Mouse (Mus musculus) gastrocnemius, adult 2 months (tissue): ENCODE measurements at regions not wholly inside any gene's neighbourhood (a gene's known extent, or its start where the extent isn't known, plus 50 kb on each side); places are given as distances from the start of the nearest gene placed in this dataset.
A peak's percentile ranks its signal among the peaks of the same experiment; 100 is the strongest.

Experiments used
- DNase-seq: peaks from one replicate; pipeline ENCODE4 v3.0.0; 2022
- H3K27ac ChIP-seq: fragments of 200-600 bp; 2 replicates; pipeline ENCODE4 v1.8.1; 2022; ENCODE audit warnings: mild to moderate bottlenecking
- H3K4me3 ChIP-seq: fragments of 200-600 bp; 2 replicates; pipeline ENCODE4 v1.8.1; 2022; ENCODE audit warnings: mild to moderate bottlenecking, moderate library complexity
- CTCF ChIP-seq: fragments of 200-600 bp; IDR thresholded peaks from 2 replicates; pipeline ENCODE4 v1.8.1; 2022; ENCODE audit warnings: antibody characterized with exemption, mild to moderate bottlenecking, moderate library complexity
- intact Hi-C: fragments of 180-260 bp; cut with DNase I; formaldehyde crosslinking; loops from one replicate; pipeline ENCODE4 v1.15.1; 2025

DNA sequence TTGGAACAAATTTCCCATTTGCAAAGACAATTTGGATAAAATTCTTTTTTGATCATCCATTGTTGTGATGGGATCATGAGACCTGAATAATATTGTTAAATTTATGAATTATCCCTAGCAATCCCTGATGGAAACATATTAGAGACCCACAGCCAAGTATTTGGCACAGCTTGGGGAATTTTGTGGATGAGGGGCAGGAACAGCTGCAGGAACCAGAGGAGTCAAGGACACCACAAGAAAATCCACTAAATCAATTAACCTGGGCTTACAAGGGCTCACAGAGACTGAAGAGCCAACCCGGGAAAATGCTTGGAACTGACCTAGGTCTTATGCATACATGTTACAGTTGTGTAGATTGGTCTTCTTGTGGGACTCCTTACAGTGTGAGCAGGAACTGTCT lies 311.6 kb upstream of the Robo2 start:
- no peak for TF ChIP-seq CTCF
- no peak for DNase-seq
- intact Hi-C loops = no loop called here
- Histone ChIP-seq H3K4me3 (no peak overlapping the region), H3K27ac (no peak overlapping the region)

DNA sequence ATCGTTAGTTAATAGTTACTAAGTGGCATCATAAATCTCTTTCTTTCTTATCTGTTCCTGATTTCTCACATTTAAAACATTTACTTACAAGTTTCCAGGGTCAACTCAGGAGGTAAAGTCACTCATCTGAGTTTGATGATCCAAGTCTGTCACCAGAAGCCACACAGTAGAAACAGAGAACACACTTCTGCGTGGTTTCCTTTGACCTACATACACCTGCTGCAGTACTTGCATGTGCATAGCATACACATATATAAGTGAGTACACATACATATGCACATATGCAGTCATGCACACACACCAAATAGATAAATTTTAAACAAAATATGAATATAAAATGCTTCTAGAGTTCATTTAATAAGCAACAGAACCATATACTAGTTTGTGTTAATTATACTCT lies 306.5 kb upstream of the Robo2 start:
- TF ChIP-seq CTCF = no peak
- Histone ChIP-seq H3K4me3 (no peak overlapping the region), H3K27ac (no peak overlapping the region)
- no peak for DNase-seq
- intact Hi-C loops = no loop called here

DNA sequence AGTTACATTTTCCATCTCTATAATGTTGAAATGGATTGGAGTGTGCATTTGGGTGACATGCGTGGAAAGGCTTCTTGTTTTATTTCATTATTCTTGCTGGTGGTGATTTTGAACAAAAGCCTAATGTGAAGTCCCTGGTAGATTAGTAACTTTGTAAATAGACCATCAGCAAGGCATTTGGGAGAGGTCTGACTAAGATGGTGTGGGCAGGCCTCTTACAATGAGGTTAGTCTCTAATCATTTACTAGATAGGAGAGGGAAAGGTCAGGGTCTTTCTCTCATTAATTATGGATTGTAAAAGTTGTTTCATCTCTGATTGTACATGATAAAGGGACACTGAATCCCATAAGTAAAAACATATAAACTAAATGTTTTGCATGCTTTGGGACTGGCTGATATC lies 306.0 kb upstream of the Robo2 start:
- DNase-seq = no peak
- intact Hi-C loops = no loop called here
- H3K27ac ChIP-seq = no peak overlapping the region
- H3K4me3 ChIP-seq = no peak overlapping the region
- no peak for TF ChIP-seq CTCF

DNA sequence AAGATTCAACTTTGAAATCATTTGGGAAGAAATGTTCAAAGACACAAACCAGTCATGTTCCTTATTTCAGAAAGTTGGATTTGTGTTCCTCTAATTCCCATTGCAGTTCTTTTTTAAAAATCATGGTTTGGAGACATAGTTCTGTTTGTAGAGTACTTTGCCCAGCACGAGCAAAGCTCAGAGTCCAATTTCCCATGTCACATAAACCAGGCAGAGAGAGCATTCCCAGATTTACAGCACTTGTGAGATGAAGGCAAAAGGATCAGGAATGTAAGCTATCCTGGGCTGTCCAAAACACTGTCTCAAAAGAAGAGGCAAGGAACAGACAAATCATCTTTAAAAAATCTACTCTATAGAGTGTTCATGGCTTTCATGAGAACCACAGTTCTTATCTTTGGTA lies 303.3 kb upstream of the Robo2 start:
- no peak for DNase-seq
- H3K4me3 ChIP-seq = no peak overlapping the region
- intact Hi-C loops = no loop called here
- no peak for TF ChIP-seq CTCF
- H3K27ac ChIP-seq = no peak overlapping the region

DNA sequence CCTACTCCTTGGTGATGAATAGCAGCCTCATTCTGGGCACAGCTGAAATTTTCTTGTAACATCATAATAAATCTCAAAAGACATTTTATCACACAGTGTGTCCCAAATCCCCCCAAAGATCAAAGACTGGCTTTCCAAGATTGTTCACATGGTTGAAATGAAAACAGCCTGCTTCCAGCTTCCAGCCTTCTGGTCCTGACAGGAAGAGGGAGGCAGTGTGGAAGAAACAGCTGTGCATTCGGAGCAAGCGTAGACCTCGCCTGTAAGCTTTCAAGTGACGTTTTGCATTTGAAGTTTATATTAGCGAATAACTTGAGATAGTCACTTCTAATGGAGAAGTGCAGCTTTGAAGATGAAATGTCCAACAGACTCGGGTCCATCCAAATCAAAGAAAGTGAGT lies 300.9 kb upstream of the Robo2 start:
- intact Hi-C loops = no loop called here
- no peak for TF ChIP-seq CTCF

DNA sequence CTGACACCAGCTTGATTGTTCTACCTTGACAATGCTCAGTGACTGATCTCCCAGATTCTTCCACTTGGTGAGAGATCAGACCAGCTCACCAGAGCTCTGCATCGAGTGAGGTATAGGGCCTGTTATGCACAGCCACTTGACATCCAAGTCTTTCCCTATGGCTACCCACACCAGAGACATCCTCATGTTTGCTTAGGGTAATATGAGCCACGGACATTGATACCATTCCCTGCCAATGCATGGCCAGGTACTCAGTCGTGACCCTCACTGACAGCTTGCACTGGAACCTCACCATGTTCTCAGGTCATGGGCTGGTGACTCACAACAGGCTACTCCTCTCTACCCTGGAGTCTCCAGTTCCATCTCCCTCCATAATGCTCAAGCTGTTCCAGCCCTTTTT lies 290.4 kb upstream of the Robo2 start:
- no peak overlapping the region for H3K4me3 ChIP-seq
- no peak for TF ChIP-seq CTCF
- intact Hi-C loops = no loop called here
- H3K27ac ChIP-seq = no peak overlapping the region
- DNase-seq = no peak

More for the DNA sequence above, 300.9 kb upstream of the Robo2 start:
- no peak overlapping the region for H3K27ac ChIP-seq
- no peak for DNase-seq
- H3K4me3 ChIP-seq = no peak overlapping the region

DNA sequence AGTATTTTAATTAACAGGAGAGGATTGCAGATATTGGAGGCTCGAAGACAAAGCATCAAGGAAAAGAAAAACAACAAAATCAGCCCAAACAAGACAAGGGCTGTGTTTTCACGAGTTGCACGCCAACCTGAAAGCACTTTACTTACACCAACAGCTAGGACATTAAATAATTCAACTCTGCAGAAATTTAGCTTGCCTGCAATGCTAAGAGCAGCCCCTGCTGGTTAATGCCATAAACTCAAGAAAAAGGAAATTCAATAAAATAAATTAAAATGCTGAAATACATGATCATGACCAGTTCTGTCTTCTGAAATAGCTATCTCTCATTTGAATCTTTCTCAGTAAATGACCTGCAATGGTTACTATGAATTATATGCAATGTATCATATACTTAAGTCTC lies 271.7 kb upstream of the Robo2 start:
- intact Hi-C loops = no loop called here
- TF ChIP-seq CTCF = no peak
- Histone ChIP-seq H3K4me3 (no peak overlapping the region), H3K27ac (no peak overlapping the region)
- no peak for DNase-seq

DNA sequence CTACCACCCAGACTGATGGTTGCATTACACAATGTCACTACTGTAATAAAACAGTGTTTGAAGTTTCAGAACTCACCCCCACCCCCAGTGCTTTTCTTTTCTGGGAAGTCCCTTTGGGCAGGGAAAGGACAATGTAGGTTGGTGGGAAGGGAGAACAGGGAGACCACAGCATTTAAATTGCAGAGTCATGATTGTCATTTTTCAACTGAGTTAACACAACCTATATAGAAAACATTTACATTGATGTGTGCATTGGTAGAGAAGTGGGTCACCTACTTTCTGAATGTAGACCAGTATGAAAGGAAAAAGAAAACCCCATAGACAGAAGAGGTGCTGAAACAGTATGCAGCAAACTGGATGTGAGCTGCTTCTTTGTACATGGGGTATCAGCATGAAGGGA lies 264.0 kb upstream of the Robo2 start:
- Histone ChIP-seq H3K4me3 (no peak overlapping the region), H3K27ac (no peak overlapping the region)
- intact Hi-C loops = no loop called here
- TF ChIP-seq CTCF = no peak
- no peak for DNase-seq

DNA sequence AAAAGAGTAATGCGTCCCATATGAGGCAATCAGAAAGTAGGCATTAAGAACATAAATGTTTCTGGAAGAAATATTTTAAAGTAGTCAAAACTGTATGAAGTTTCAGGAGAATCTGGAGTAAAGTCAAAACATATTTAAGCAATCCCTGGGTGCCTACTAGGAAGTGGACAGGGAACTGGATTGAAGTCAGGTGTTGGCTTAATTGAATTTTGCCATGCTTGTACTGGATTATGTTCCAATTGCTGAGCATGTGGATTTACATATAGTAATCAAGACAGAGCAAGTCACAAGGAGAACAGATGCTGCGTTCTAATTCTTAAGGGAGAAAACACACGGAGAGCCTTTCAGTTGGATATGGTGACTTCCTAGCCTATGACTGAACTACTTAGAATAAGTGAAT lies 259.8 kb upstream of the Robo2 start:
- Histone ChIP-seq H3K4me3 (no peak overlapping the region), H3K27ac (no peak overlapping the region)
- no peak for DNase-seq
- no peak for TF ChIP-seq CTCF
- intact Hi-C loops = no loop called here

DNA sequence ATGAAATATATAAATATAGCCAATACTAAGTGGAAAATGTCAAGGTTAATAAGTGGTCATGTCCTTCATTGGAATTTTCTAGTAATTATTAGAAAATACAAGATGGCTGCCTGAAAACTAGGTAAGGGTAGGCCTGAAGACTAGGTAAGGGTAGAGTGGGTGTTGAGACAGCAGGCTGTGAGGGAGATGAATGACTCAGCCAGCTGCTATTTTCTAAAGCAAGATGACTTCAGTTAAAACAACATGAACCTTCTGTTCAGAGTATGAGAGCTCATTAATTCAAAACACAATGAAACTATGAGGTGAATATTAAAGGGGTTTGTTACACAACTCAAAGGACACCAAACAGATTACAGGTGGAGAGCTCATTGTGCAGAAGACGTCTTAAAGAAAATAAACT lies 252.7 kb upstream of the Robo2 start:
- no peak for TF ChIP-seq CTCF
- no peak for DNase-seq
- intact Hi-C loops = no loop called here
- no peak overlapping the region for H3K27ac ChIP-seq
- H3K4me3 ChIP-seq = no peak overlapping the region

DNA sequence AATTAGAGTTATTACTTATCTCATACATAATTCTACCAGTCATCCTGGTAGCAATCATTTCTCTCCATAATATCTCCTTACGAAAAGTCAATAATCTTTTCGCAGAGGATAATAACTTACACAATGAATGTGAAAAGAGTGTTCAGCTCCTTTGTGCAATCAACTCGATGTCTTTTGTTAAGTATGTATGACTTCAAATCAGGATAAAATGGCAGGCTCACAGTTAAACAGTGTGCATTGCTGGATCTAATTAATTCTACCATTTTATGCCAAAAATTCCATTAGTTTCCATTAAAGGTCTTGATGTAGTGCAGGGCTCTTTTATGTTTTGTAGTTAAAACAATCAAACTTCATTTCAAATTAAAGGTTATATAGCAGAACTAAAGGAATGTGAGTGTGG lies 239.6 kb upstream of the Robo2 start:
- no peak overlapping the region for H3K27ac ChIP-seq
- H3K4me3 ChIP-seq = no peak overlapping the region
- no peak for DNase-seq
- TF ChIP-seq CTCF = no peak
- intact Hi-C loops = no loop called here

DNA sequence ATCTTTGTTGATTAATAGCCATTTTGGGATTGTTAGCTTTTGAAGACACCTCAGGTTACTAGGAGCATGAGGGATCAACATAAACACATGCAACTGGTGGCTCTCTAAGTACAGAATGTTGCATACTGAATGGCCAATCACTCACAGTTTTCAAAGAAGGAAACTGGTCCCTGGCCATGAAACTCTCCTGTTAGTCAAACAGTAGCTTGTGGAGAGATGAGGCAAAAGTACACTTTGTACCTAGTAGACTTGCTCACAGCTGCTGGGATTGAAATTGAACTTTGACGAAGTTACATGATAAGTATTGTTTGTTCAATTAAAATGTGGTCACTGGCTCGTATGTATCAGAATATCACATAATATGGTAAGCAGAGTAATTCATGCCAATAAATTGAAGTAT lies 237.6 kb upstream of the Robo2 start:
- Histone ChIP-seq H3K4me3 (no peak overlapping the region), H3K27ac (no peak overlapping the region)
- DNase-seq = no peak
- intact Hi-C loops = no loop called here
- TF ChIP-seq CTCF = no peak

DNA sequence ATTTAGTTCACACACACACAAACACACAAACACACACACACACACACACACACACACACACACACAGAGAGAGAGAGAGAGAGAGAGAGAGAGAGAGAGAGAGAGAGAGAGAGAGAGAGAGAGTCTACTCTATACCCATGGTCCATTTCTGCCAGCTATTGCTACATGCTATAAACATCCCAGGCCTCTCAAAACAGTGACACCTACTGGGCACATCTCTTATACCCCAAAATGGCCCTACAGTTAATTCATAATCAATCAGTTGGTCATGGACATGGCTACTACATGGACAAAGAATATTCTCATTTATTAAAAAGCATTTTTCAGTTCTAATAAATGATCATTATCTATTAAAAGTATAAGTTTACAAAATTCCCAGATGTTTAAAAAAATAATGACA lies 236.8 kb upstream of the Robo2 start:
- H3K4me3 ChIP-seq = no peak overlapping the region
- intact Hi-C loops = no loop called here
- no peak overlapping the region for H3K27ac ChIP-seq
- no peak for DNase-seq
- peak; percentile 18; the same call in 1 of the 2 replicates for TF ChIP-seq CTCF

DNA sequence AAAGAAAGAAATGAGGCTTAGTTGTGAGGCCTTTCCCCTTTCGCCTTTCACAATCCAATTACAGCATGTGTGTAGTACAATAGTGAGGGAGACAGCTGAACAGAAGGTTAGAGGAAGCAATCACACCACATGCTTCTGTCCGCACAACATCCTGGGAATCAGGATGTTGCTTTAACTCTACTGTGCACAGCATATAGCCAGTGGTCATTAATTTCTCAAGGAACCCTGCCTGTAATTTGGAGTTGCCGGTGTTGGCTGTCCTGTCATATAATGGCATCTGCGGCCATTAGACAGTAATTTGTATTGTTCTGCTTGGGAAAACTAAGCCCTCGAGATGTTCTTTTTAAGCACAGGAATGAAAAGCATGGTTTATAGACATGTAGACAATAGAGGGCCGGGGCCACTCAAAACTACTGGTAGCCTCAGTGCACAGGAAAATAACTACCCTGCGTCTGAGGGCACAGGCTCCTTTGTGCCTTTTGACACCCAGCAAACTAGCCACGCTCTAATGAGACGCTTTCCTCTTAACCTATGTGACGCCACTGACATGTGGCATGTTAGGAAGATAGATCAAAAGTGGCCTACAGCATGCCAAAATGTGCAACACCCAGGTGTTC lies 233.2 kb upstream of the Robo2 start:
- intact Hi-C loops = no loop called here
- no peak for DNase-seq
- Histone ChIP-seq H3K27ac (no peak overlapping the region), H3K4me3 (no peak overlapping the region)
- no peak for TF ChIP-seq CTCF

DNA sequence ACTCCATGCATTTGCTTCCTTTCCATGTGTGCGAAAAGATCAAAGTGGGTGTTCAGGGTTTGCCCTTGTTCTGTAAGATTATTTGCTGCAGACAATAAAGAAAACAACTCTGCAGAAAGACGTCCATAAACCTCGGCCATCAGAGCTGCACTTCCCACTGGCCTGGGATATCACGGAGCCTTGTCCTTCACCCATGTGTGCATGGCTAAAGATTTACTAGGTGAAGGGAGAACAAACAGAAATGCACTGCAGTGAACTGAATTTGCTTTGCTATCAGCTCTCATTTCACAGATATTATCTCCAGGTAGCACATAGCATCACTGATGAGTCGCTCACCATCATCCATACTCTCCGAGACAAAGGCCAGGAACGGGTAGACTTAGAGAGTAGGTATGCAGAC lies 228.2 kb upstream of the Robo2 start:
- no peak for TF ChIP-seq CTCF
- intact Hi-C loops = no loop called here
- no peak for DNase-seq
- Histone ChIP-seq H3K27ac (no peak overlapping the region), H3K4me3 (no peak overlapping the region)
